Mouse (Mus musculus) T-cell, adult 2 months (primary cell): ENCODE measurements around the gene Vps8.

Source experiments
- DNase-seq: peaks from one replicate; pipeline ENCODE4 v3.0.0; 2022; ENCODE audit warnings: low spot score

Vps8 gene

GRCm38 (mm10) chr16:21422645-21423545, at the start of gene Vps8:
Gene Vps8 (plus strand): TSS chr16:21423118.
- peak; percentile 93 for DNase-seq

GRCm38 (mm10) chr16:21373316-21373960, 49.5 kb upstream of the Vps8 start:
- DNase-seq, result no peak

GRCm38 (mm10) chr16:21374067-21374466, 48.9 kb upstream of the Vps8 start:
- DNase-seq, result no peak

- DNase-seq, result no peak
Measured at GRCm38 (mm10) chr16:21375147-21375546, 47.8 kb upstream of the Vps8 start.

- DNase-seq, result no peak
Measured at GRCm38 (mm10) chr16:21376316-21376715, 46.6 kb upstream of the Vps8 start.

GRCm38 (mm10) chr16:21376949-21377604, 45.8 kb upstream of the Vps8 start:
- DNase-seq, result no peak

- no peak for DNase-seq
Measured at GRCm38 (mm10) chr16:21377605-21377968, 45.3 kb upstream of the Vps8 start.

- no peak for DNase-seq
Measured at GRCm38 (mm10) chr16:21381469-21381868, 41.4 kb upstream of the Vps8 start.

GRCm38 (mm10) chr16:21382152-21382911, 40.6 kb upstream of the Vps8 start:
- no peak for DNase-seq

GRCm38 (mm10) chr16:21385926-21386881, 36.7 kb upstream of the Vps8 start:
- no peak for DNase-seq

- no peak for DNase-seq
Measured at GRCm38 (mm10) chr16:21389316-21389715, 33.6 kb upstream of the Vps8 start.

- DNase-seq, result no peak
Measured at GRCm38 (mm10) chr16:21390744-21391143, 32.2 kb upstream of the Vps8 start.

- no peak for DNase-seq
Measured at GRCm38 (mm10) chr16:21392099-21392498, 30.8 kb upstream of the Vps8 start.

GRCm38 (mm10) chr16:21392517-21393112, 30.3 kb upstream of the Vps8 start:
- peak; percentile 51 for DNase-seq

GRCm38 (mm10) chr16:21395546-21395945, 27.4 kb upstream of the Vps8 start:
- DNase-seq, result no peak

GRCm38 (mm10) chr16:21397681-21398080, 25.2 kb upstream of the Vps8 start:
- DNase-seq, result no peak

- no peak for DNase-seq
Measured at GRCm38 (mm10) chr16:21398345-21399051, 24.4 kb upstream of the Vps8 start.

GRCm38 (mm10) chr16:21399942-21400341, 23.0 kb upstream of the Vps8 start:
- no peak for DNase-seq

- no peak for DNase-seq
Measured at GRCm38 (mm10) chr16:21402068-21402467, 20.9 kb upstream of the Vps8 start.

- no peak for DNase-seq
Measured at GRCm38 (mm10) chr16:21403402-21403801, 19.5 kb upstream of the Vps8 start.
